17 mouse cellular contexts compared by ENCODE assay signal in the genomic region with DNA sequence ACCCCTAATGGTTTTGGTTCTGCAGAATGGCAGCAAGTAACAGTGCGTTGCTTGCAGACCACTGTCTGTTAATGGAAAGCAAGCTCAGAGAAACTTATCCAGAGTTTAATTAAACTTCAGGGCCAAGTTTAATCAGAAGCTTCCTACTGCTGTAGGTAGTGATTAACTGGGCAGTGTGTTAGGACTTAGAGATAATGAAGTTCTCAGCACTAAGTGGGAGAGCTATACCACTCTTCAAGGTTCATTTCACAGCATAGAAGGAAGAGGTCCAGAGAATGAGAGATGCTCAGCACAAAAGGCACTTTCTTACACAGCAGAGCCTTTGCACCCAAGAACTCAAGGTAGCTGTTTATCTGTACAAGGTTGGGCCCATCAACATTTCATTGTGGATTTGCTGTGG.
"Had no signal": no experiment of that assay in that cellular context is flagged by ENCODE, and none has a peak within 500 bp of the region (broad histone marks: within the 10 kb centered on the region; RNA-seq: fewer than 3 reads in every experiment).

No protein-coding gene starts in this region.

- H3K9me3 ChIP-seq: liver, embryonic 13.5 days; stomach, embryonic 15.5 days had no signal

- DNase-seq: kidney, adult 18-20 months; kidney, postnatal 10 days; layer of hippocampus, postnatal 36 days; liver, embryonic 13.5 days; lung, adult 2 months; lung, postnatal 14 days; lung, postnatal 4 days; midbrain, embryonic 14.5 days; retina, postnatal 1 day; right cerebral cortex, postnatal 25 days; spleen, adult 18-20 months; thymus, postnatal 25 days had no signal

- H3K27ac ChIP-seq: left cerebral cortex, adult 2 months; liver, embryonic 13.5 days; stomach, embryonic 15.5 days had no signal

- H3K9ac ChIP-seq: liver, embryonic 13.5 days; stomach, embryonic 15.5 days had no signal

- H3K4me1 ChIP-seq: stomach, embryonic 15.5 days had no signal

- H3K4me3 ChIP-seq: left cerebral cortex, adult 2 months; liver, embryonic 13.5 days; stomach, embryonic 15.5 days had no signal

- H3K27me3 ChIP-seq: liver, embryonic 13.5 days; stomach, embryonic 15.5 days had no signal

- ATAC-seq: inflammation-experienced regulatory T-cells, adult 6 months; intestine, embryonic 16.5 days had no signal

- H3K4me2 ChIP-seq: liver, embryonic 13.5 days; midbrain, embryonic 11.5 days; stomach, embryonic 15.5 days had no signal
